Mouse (Mus musculus) hindbrain, embryonic 13.5 days (tissue): ENCODE data around the gene Gpr15. TPM values are rescaled to one million over a fixed set of nuclear protein-coding genes. Genes with fewer than 3 reads are reported as not detected.

ENCODE experiments used
- ATAC-seq: fragments of 200-750 bp; cut with Nextera tagmentation; 2 replicates; pipeline ENCODE4 v1.8.0; 2017; ENCODE audit warnings: moderate TSS enrichment; ENCODE audit not compliant: low FRiP score
- H3K27ac ChIP-seq: fragments of 300-500 bp; sonication (generic); 2 replicates; pipeline ENCODE4 v1.5.1; 2015; ENCODE audit warnings: inconsistent platforms, mild to moderate bottlenecking, moderate library complexity
- H3K27me3 ChIP-seq: fragments of 300-500 bp; sonication (generic); 2 replicates; pipeline ENCODE4 v1.6.1; 2015; ENCODE audit warnings: mild to moderate bottlenecking, inconsistent platforms
- H3K36me3 ChIP-seq: fragments of 300-500 bp; sonication (generic); 2 replicates; pipeline ENCODE4 v1.6.1; 2015; ENCODE audit warnings: mild to moderate bottlenecking, inconsistent platforms
- H3K4me1 ChIP-seq: fragments of 300-500 bp; sonication (generic); replicated peaks from 2 replicates; pipeline ENCODE4 v1.6.1; 2015; ENCODE audit warnings: inconsistent platforms
- H3K4me2 ChIP-seq: fragments of 300-500 bp; sonication (generic); 2 replicates; pipeline ENCODE4 v1.6.1; 2015; ENCODE audit warnings: inconsistent platforms, mild to moderate bottlenecking, moderate library complexity
- H3K4me3 ChIP-seq: fragments of 300-500 bp; sonication (generic); 2 replicates; pipeline ENCODE4 v1.5.1; 2015; ENCODE audit warnings: mild to moderate bottlenecking, inconsistent platforms
- H3K9ac ChIP-seq: fragments of 300-500 bp; sonication (generic); 2 replicates; pipeline ENCODE4 v1.6.1; 2015; ENCODE audit warnings: mild to moderate bottlenecking, inconsistent platforms
- H3K9me3 ChIP-seq: fragments of 300-500 bp; sonication (generic); 2 replicates; pipeline ENCODE4 v1.6.1; 2016; ENCODE audit warnings: inconsistent platforms
- WGBS: fragments of 180-500 bp; shearing (Covaris S2); methylation state at CpG from one replicate; pipeline ENCODE4 v1.1.7; 2015; 5-methylcytosine and 5-hydroxymethylcytosine counted together
- polyA plus RNA-seq: library from polyadenylated mRNA; unstranded; fragments of >200 nt; fragmentation: Nextera tagmentation; extraction: Ambion mirVana; gene quantifications from 2 replicates; pipeline ENCODE4 v1.2.1, GENCODE M21; 2015

Gpr15 gene
- polyA plus RNA-seq = not detected in 2 replicates

GRCm38 (mm10) chr16:58718666-58719120 lies at the start of gene Gpr15:
Gene Gpr15 (minus strand): TSS chr16:58719070.
- Histone ChIP-seq H3K4me1 (no peaks in the 10 kb centered on the region), H3K9ac (no peak within 1 kb of the TSS), H3K4me3 (no peak within 1 kb of the TSS), H3K36me3 (no peaks in the 10 kb centered on the region), H3K9me3 (no peaks in the 10 kb centered on the region), H3K4me2 (no peak within 1 kb of the TSS), H3K27ac (no peak within 1 kb of the TSS), H3K27me3 (no peaks in the 10 kb centered on the region)
- ATAC-seq = no peak
- 92% methylated on average over 7 of the region's 7 CpGs for WGBS

GRCm38 (mm10) chr16:58763076-58763475 lies 44.2 kb upstream of the Gpr15 start, which contains the start of gene Olfr172:
Gene Olfr172 (minus strand): TSS chr16:58763176.
- Histone ChIP-seq H3K9ac (no peak within 1 kb of the TSS), H3K36me3 (no peaks in the 10 kb centered on the region), H3K4me2 (no peak within 1 kb of the TSS), H3K27ac (no peak within 1 kb of the TSS), H3K4me3 (no peak within 1 kb of the TSS), H3K9me3 (no peaks in the 10 kb centered on the region), H3K27me3 (no peaks in the 10 kb centered on the region), H3K4me1 (no peaks in the 10 kb centered on the region)
- no peak for ATAC-seq
- 85% methylated on average over 1 of the region's 1 CpGs for WGBS

- Histone ChIP-seq H3K27me3 (no peaks in the 10 kb centered on the region), H3K4me1 (no peaks in the 10 kb centered on the region), H3K36me3 (no peaks in the 10 kb centered on the region), H3K9me3 (no peaks in the 10 kb centered on the region), H3K9ac (no peak overlapping the region), H3K27ac (no peak overlapping the region), H3K4me3 (no peak overlapping the region), H3K4me2 (no peak overlapping the region)
- no peak for ATAC-seq
These were observed 37.3 kb upstream of the Gpr15 start for GRCm38 (mm10) chr16:58756191-58756590.

- no peaks in the 10 kb centered on the region for H3K36me3 ChIP-seq
- no peak overlapping the region for H3K27ac ChIP-seq
- H3K9me3 ChIP-seq = no peaks in the 10 kb centered on the region
- no peak overlapping the region for H3K4me2 ChIP-seq
- H3K9ac ChIP-seq = no peak overlapping the region
- 23% methylated on average over 1 of the region's 1 CpGs for WGBS
- H3K4me1 ChIP-seq = no peaks in the 10 kb centered on the region
- no peak overlapping the region for H3K4me3 ChIP-seq
- no peaks in the 10 kb centered on the region for H3K27me3 ChIP-seq
- no peak for ATAC-seq
These were observed 32.4 kb upstream of the Gpr15 start for GRCm38 (mm10) chr16:58751314-58751713.

- Histone ChIP-seq H3K4me1 (no peaks in the 10 kb centered on the region), H3K36me3 (no peaks in the 10 kb centered on the region), H3K4me2 (no peak overlapping the region), H3K27ac (no peak overlapping the region), H3K9me3 (no peaks in the 10 kb centered on the region), H3K4me3 (no peak overlapping the region), H3K9ac (no peak overlapping the region), H3K27me3 (no peaks in the 10 kb centered on the region)
- no peak for ATAC-seq
- 80% methylated on average over 4 of the region's 4 CpGs for WGBS
These were observed 27.8 kb upstream of the Gpr15 start for GRCm38 (mm10) chr16:58746715-58747114.

GRCm38 (mm10) chr16:58740751-58741150 lies 21.9 kb upstream of the Gpr15 start:
- no peaks in the 10 kb centered on the region for H3K9me3 ChIP-seq

GRCm38 (mm10) chr16:58738800-58739199 lies 19.9 kb upstream of the Gpr15 start:
- Histone ChIP-seq H3K9ac (no peak overlapping the region), H3K4me2 (no peak overlapping the region), H3K4me3 (no peak overlapping the region), H3K36me3 (peaks cover 15% of the 10 kb centered on the region), H3K27me3 (no peaks in the 10 kb centered on the region), H3K27ac (no peak overlapping the region), H3K4me1 (no peaks in the 10 kb centered on the region), H3K9me3 (no peaks in the 10 kb centered on the region)
- no peak for ATAC-seq
- 94% methylated on average over 1 of the region's 1 CpGs for WGBS

More at GRCm38 (mm10) chr16:58740751-58741150, 21.9 kb upstream of the Gpr15 start:
- no peak for ATAC-seq
- no peak overlapping the region for H3K27ac ChIP-seq
- no peaks in the 10 kb centered on the region; the same call in 1 of the 2 replicates for H3K36me3 ChIP-seq
- no peak overlapping the region for H3K4me2 ChIP-seq
- 93% methylated on average over 5 of the region's 5 CpGs for WGBS
- no peaks in the 10 kb centered on the region for H3K4me1 ChIP-seq
- no peak overlapping the region for H3K9ac ChIP-seq
- H3K27me3 ChIP-seq = no peaks in the 10 kb centered on the region
- no peak overlapping the region for H3K4me3 ChIP-seq

GRCm38 (mm10) chr16:58738205-58738604 lies 19.3 kb upstream of the Gpr15 start:
- H3K4me2 ChIP-seq = no peak overlapping the region
- H3K36me3 ChIP-seq = peaks cover 20% of the 10 kb centered on the region
- no peaks in the 10 kb centered on the region for H3K9me3 ChIP-seq
- WGBS = 91% methylated on average over 4 of the region's 4 CpGs
- H3K27me3 ChIP-seq = no peaks in the 10 kb centered on the region
- H3K4me1 ChIP-seq = no peaks in the 10 kb centered on the region
- H3K27ac ChIP-seq = no peak overlapping the region
- no peak overlapping the region for H3K4me3 ChIP-seq
- no peak for ATAC-seq
- H3K9ac ChIP-seq = no peak overlapping the region

- peak overlapping the region; percentile 56 for H3K4me3 ChIP-seq
- H3K9ac ChIP-seq = peak overlapping the region; percentile 78
These were observed 9.4 kb upstream of the Gpr15 start for GRCm38 (mm10) chr16:58728176-58728671.

GRCm38 (mm10) chr16:58727477-58728131 lies 8.7 kb upstream of the Gpr15 start, which contains the start of gene Cldnd1:
Gene Cldnd1 (plus strand): TSS chr16:58727910.
- peak; percentile 100 for ATAC-seq
- Histone ChIP-seq H3K27ac (peak within 1 kb of the TSS; percentile 88), H3K36me3 (peaks cover 28% of the 10 kb centered on the region), H3K4me3 (peak within 1 kb of the TSS; percentile 56), H3K9ac (peak within 1 kb of the TSS; percentile 78), H3K4me2 (peak within 1 kb of the TSS; percentile 60), H3K27me3 (no peaks in the 10 kb centered on the region), H3K4me1 (peaks cover 12% of the 10 kb centered on the region), H3K9me3 (no peaks in the 10 kb centered on the region)
- WGBS = 2% methylated on average over 28 of the region's 35 CpGs

More at GRCm38 (mm10) chr16:58728176-58728671, 9.4 kb upstream of the Gpr15 start:
- Histone ChIP-seq H3K4me1 (peaks cover 12% of the 10 kb centered on the region), H3K27ac (peak overlapping the region; percentile 88), H3K9me3 (no peaks in the 10 kb centered on the region), H3K27me3 (no peaks in the 10 kb centered on the region), H3K36me3 (peaks cover 34% of the 10 kb centered on the region), H3K4me2 (peak overlapping the region; percentile 60)
- ATAC-seq = peak; percentile 95
- WGBS = 1% methylated on average over 31 of the region's 31 CpGs

GRCm38 (mm10) chr16:58726680-58727476 lies 8.0 kb upstream of the Gpr15 start:
- 82% methylated on average over 11 of the region's 11 CpGs for WGBS
- Histone ChIP-seq H3K9ac (no peak overlapping the region), H3K4me3 (peak overlapping the region; percentile 56; the same call in 1 of the 2 replicates), H3K9me3 (no peaks in the 10 kb centered on the region), H3K4me1 (peaks cover 12% of the 10 kb centered on the region), H3K4me2 (no peak overlapping the region), H3K27ac (no peak overlapping the region), H3K36me3 (peaks cover 21% of the 10 kb centered on the region), H3K27me3 (no peaks in the 10 kb centered on the region)
- ATAC-seq = no peak

GRCm38 (mm10) chr16:58722292-58722691 lies 3.4 kb upstream of the Gpr15 start:
- no peak overlapping the region for H3K4me2 ChIP-seq
- no peak overlapping the region for H3K9ac ChIP-seq
- no peak overlapping the region for H3K4me3 ChIP-seq
- no peaks in the 10 kb centered on the region for H3K36me3 ChIP-seq
- no peaks in the 10 kb centered on the region for H3K27me3 ChIP-seq
- ATAC-seq = no peak
- no peak overlapping the region for H3K27ac ChIP-seq
- no peaks in the 10 kb centered on the region for H3K9me3 ChIP-seq
- WGBS = 89% methylated on average over 2 of the region's 2 CpGs
- H3K4me1 ChIP-seq = no peaks in the 10 kb centered on the region
